Mouse (Mus musculus): ENCODE measurements around the gene Fads3. TPM values are rescaled to one million over a fixed set of nuclear protein-coding genes. Genes with fewer than 3 reads are reported as not detected.

The Fads3 gene
- polyA plus RNA-seq, 1 experiment from 2014 or later = 20.9 TPM

DNA sequence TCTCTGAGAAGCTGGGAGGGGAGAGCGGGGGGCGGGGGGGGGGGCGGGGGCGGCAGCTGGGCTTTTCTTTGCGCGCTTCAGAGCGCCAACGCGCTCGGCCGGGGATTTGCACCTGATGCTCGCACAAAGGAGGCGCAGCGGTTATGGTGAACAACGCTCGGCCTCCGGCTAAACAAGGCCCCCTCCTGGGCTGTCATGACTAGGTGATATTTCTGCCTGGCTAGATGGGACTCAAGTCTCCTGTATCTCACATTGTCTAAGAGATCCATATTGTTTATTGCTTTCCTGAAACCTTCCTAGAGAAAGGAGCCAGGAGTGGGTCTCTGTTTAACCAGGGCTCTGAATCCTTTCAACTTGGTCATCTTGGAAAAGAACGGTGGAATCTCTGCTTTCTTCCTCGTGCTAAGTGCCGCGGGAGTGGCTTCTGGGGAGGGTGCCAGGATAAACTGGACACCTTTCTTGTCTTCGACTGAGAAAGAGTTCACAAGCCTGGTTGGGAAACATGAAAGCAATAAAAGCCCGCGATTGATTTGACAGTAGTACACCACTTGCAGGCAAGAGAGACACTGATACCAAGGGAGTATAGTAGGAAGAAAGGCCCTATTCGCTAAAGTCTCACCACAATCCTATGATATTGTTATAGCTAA, 60.8 kb downstream of the Fads3 start:
- H3K27me3 ChIP-seq (replicated peaks; ENCODE audit: control insufficient read depth, insufficient read depth, low read length) = no peaks in the 10 kb centered on the region
- ATAC-seq (ENCODE audit: low read depth) = no peak
- H3K4me2 ChIP-seq (ENCODE audit: low read depth, low read length) = peak overlapping the region; percentile 77
- peak overlapping the region; percentile 89 for H3K27ac ChIP-seq (replicated peaks; ENCODE audit: low read depth, low read length)
- H3K9ac ChIP-seq (ENCODE audit: low read depth, low read length) = peak overlapping the region; percentile 72
- peak; percentile 29 for DNase-seq (ENCODE audit: low spot score)
- H3K9me3 ChIP-seq (ENCODE audit: control insufficient read depth, low read length) = no peaks in the 10 kb centered on the region
- 3% methylated on average over 21 of the region's 25 CpGs for WGBS
- peaks cover 25% of the 10 kb centered on the region for H3K4me1 ChIP-seq (ENCODE audit: control insufficient read depth, insufficient read depth, low read length)
- H3K36me3 ChIP-seq (ENCODE audit: control insufficient read depth, insufficient read depth, low read length) = no peaks in the 10 kb centered on the region
- peak overlapping the region; percentile 75 for H3K4me3 ChIP-seq (ENCODE audit: low read depth, low read length)

GRCm38 (mm10) chr19:10104234-10104633, 62.9 kb downstream of the Fads3 start:
- Histone ChIP-seq H3K4me2 (ENCODE audit: low read depth, low read length) (no peak overlapping the region), H3K9ac (ENCODE audit: low read depth, low read length) (no peak overlapping the region), H3K4me1 (ENCODE audit: control insufficient read depth, insufficient read depth, low read length) (peaks cover 17% of the 10 kb centered on the region), H3K4me3 (ENCODE audit: low read depth, low read length) (no peak overlapping the region), H3K36me3 (ENCODE audit: control insufficient read depth, insufficient read depth, low read length) (no peaks in the 10 kb centered on the region), H3K27ac (replicated peaks; ENCODE audit: low read depth, low read length) (no peak overlapping the region), H3K27me3 (replicated peaks; ENCODE audit: control insufficient read depth, insufficient read depth, low read length) (no peaks in the 10 kb centered on the region), H3K9me3 (ENCODE audit: control insufficient read depth, low read length) (no peaks in the 10 kb centered on the region)
- ATAC-seq (ENCODE audit: low read depth) (no peak), DNase-seq (ENCODE audit: low spot score) (no peak)
- 86% methylated on average over 6 of the region's 6 CpGs for WGBS

- Histone ChIP-seq H3K27me3 (replicated peaks; ENCODE audit: control insufficient read depth, insufficient read depth, low read length) (no peaks in the 10 kb centered on the region), H3K36me3 (ENCODE audit: control insufficient read depth, insufficient read depth, low read length) (no peaks in the 10 kb centered on the region), H3K9me3 (ENCODE audit: control insufficient read depth, low read length) (no peaks in the 10 kb centered on the region), H3K27ac (replicated peaks; ENCODE audit: low read depth, low read length) (no peak overlapping the region), H3K4me1 (ENCODE audit: control insufficient read depth, insufficient read depth, low read length) (peaks cover 8% of the 10 kb centered on the region), H3K4me3 (ENCODE audit: low read depth, low read length) (no peak overlapping the region), H3K9ac (ENCODE audit: low read depth, low read length) (no peak overlapping the region), H3K4me2 (ENCODE audit: low read depth, low read length) (no peak overlapping the region)
- 79% methylated on average over 10 of the region's 10 CpGs for WGBS
- ATAC-seq (ENCODE audit: low read depth) = no peak
- DNase-seq (ENCODE audit: low spot score) = no peak
These were observed 63.7 kb downstream of the Fads3 start for GRCm38 (mm10) chr19:10105034-10105493.

DNA sequence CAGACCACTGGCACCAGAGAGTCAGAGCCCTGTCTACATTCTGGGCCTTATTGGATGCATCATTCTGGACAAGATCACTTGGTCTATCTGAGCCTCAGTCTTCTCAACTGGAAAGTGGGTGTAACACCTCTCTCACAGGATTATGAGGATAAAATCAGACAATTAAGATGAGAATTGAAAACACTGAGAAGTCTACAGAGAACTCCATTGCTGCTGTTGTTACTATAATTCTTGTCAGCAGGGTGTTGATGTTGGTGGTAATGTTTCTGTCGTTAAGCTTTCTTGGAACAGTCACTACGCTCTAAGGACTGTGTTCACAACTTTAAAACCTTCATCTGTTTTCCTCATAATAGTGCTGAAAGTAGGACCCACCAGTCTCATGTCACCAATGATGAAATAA, 65.3 kb downstream of the Fads3 start:
- H3K4me1 ChIP-seq (ENCODE audit: control insufficient read depth, insufficient read depth, low read length) = 0 out of 2 replicates have a peak, but pooled peaks cover 4% of the 10 kb centered on the region
- no peak overlapping the region for H3K27ac ChIP-seq (replicated peaks; ENCODE audit: low read depth, low read length)
- no peak for ATAC-seq (ENCODE audit: low read depth)
- H3K36me3 ChIP-seq (ENCODE audit: control insufficient read depth, insufficient read depth, low read length) = no peaks in the 10 kb centered on the region
- no peaks in the 10 kb centered on the region for H3K27me3 ChIP-seq (replicated peaks; ENCODE audit: control insufficient read depth, insufficient read depth, low read length)
- no peak overlapping the region for H3K9ac ChIP-seq (ENCODE audit: low read depth, low read length)
- 82% methylated on average over 2 of the region's 2 CpGs for WGBS
- H3K4me3 ChIP-seq (ENCODE audit: low read depth, low read length) = no peak overlapping the region
- no peak overlapping the region for H3K4me2 ChIP-seq (ENCODE audit: low read depth, low read length)
- H3K9me3 ChIP-seq (ENCODE audit: control insufficient read depth, low read length) = no peaks in the 10 kb centered on the region
- DNase-seq (ENCODE audit: low spot score) = no peak

DNA sequence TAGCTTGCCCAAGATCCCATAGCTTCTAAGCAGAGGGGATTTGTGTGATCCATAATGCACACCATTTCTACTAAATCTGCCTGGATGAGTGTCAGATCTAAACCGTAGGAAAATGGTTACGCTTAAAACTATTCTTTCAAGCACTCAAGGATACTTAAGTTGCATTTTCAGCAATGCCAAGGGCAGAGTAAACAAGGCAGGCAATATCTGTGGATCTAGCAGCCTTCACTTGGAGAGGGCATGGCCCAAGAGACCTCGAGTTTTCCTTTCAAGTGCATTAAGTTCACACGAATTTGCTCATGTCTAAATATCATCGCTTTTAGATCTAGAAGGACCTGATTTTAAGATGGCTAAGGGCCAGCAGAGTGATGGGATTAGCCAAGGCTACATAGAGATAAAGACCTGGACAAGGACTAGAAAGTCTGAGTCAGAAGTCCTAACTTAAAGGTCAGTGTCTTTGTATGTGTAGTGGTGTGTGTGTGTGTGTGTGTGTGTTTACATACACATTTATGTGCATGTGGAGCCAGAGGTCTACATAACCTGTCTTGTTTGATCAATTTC, 65.8 kb downstream of the Fads3 start:
- Histone ChIP-seq H3K4me1 (ENCODE audit: control insufficient read depth, insufficient read depth, low read length) (0 out of 2 replicates have a peak, but pooled peaks cover 4% of the 10 kb centered on the region), H3K36me3 (ENCODE audit: control insufficient read depth, insufficient read depth, low read length) (no peaks in the 10 kb centered on the region), H3K27ac (replicated peaks; ENCODE audit: low read depth, low read length) (no peak overlapping the region), H3K9ac (ENCODE audit: low read depth, low read length) (no peak overlapping the region), H3K4me3 (ENCODE audit: low read depth, low read length) (no peak overlapping the region), H3K4me2 (ENCODE audit: low read depth, low read length) (no peak overlapping the region), H3K27me3 (replicated peaks; ENCODE audit: control insufficient read depth, insufficient read depth, low read length) (no peaks in the 10 kb centered on the region), H3K9me3 (ENCODE audit: control insufficient read depth, low read length) (no peaks in the 10 kb centered on the region)
- 73% methylated on average over 5 of the region's 5 CpGs for WGBS
- DNase-seq (ENCODE audit: low spot score) = no peak
- no peak for ATAC-seq (ENCODE audit: low read depth)

DNA sequence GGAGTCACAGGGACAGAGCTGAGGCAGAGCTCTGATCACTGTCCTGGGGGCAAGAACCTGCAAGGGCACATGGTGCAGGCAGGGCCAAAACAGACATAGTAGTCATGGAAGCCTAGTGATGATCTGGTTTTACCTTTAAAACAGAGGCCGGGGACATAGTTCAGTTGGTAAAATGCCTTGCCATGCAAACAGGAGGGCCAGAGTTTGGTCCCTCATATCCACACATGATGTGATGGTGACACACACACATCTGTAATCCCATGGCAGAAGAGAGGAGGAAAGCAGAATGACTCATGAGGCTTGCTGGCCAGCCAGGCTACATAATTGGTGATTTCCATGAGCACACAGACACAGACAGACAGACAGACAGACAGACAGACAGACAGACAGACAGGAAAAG, 66.8 kb downstream of the Fads3 start:
- H3K27me3 ChIP-seq (replicated peaks; ENCODE audit: control insufficient read depth, insufficient read depth, low read length) = no peaks in the 10 kb centered on the region
- H3K27ac ChIP-seq (replicated peaks; ENCODE audit: low read depth, low read length) = no peak overlapping the region
- ATAC-seq (ENCODE audit: low read depth) (no peak), DNase-seq (ENCODE audit: low spot score) (no peak)
- no peak overlapping the region for H3K9ac ChIP-seq (ENCODE audit: low read depth, low read length)
- H3K4me2 ChIP-seq (ENCODE audit: low read depth, low read length) = no peak overlapping the region
- WGBS = 91% methylated on average over 1 of the region's 1 CpGs
- no peaks in the 10 kb centered on the region for H3K4me1 ChIP-seq (ENCODE audit: control insufficient read depth, insufficient read depth, low read length)
- H3K4me3 ChIP-seq (ENCODE audit: low read depth, low read length) = no peak overlapping the region
- H3K36me3 ChIP-seq (ENCODE audit: control insufficient read depth, insufficient read depth, low read length) = no peaks in the 10 kb centered on the region
- H3K9me3 ChIP-seq (ENCODE audit: control insufficient read depth, low read length) = no peaks in the 10 kb centered on the region

GRCm38 (mm10) chr19:10108666-10109065, 67.3 kb downstream of the Fads3 start:
- Histone ChIP-seq H3K36me3 (ENCODE audit: control insufficient read depth, insufficient read depth, low read length) (no peaks in the 10 kb centered on the region), H3K27me3 (replicated peaks; ENCODE audit: control insufficient read depth, insufficient read depth, low read length) (no peaks in the 10 kb centered on the region), H3K4me2 (ENCODE audit: low read depth, low read length) (no peak overlapping the region), H3K4me3 (ENCODE audit: low read depth, low read length) (no peak overlapping the region), H3K27ac (replicated peaks; ENCODE audit: low read depth, low read length) (no peak overlapping the region), H3K9me3 (ENCODE audit: control insufficient read depth, low read length) (no peaks in the 10 kb centered on the region), H3K4me1 (ENCODE audit: control insufficient read depth, insufficient read depth, low read length) (no peaks in the 10 kb centered on the region), H3K9ac (ENCODE audit: low read depth, low read length) (no peak overlapping the region)
- WGBS = 79% methylated on average over 2 of the region's 2 CpGs
- ATAC-seq (ENCODE audit: low read depth) (no peak), DNase-seq (ENCODE audit: low spot score) (no peak)
